Mouse (Mus musculus): ENCODE results near the gene Npc2. TPM values are rescaled to one million over a fixed set of nuclear protein-coding genes. Genes with fewer than 3 reads are reported as not detected.

Gene Npc2
- polyA plus RNA-seq, 1 experiment = 180 TPM

GRCm38 (mm10) chr12:84755008-84755695 lies 17.8 kb downstream of the Npc2 start:
- Histone ChIP-seq H3K4me3 (ENCODE audit: low read depth, low read length) (no peak overlapping the region), H3K27ac (ENCODE audit: insufficient read depth, low read length) (no peak overlapping the region), H3K36me3 (ENCODE audit: control insufficient read depth, insufficient read depth, low read length, poor library complexity, severe bottlenecking) (peaks cover 10% of the 10 kb centered on the region; the same call in 1 of the 2 replicates), H3K4me1 (ENCODE audit: control insufficient read depth, insufficient read depth, low read length) (no peaks in the 10 kb centered on the region), H3K27me3 (ENCODE audit: control insufficient read depth, insufficient read depth, low read length, poor library complexity, severe bottlenecking) (no peaks in the 10 kb centered on the region), H3K9ac (ENCODE audit: low read depth, poor library complexity, severe bottlenecking) (no peak overlapping the region), H3K9me3 (replicated peaks; ENCODE audit: control insufficient read depth, insufficient read depth, low read length, poor library complexity, severe bottlenecking) (no peaks in the 10 kb centered on the region)
- TF ChIP-seq EP300 (IDR thresholded peaks at IDR 0.05; ENCODE audit: insufficient read depth, low read depth, low read length) (no peak), CTCF (IDR thresholded peaks at IDR 0.05; ENCODE audit: low read depth, low read length) (peak; percentile 5)

- Histone ChIP-seq H3K27ac (ENCODE audit: insufficient read depth, low read length) (no peak overlapping the region), H3K9ac (ENCODE audit: low read depth, poor library complexity, severe bottlenecking) (no peak overlapping the region), H3K4me3 (ENCODE audit: low read depth, low read length) (no peak overlapping the region), H3K4me1 (ENCODE audit: control insufficient read depth, insufficient read depth, low read length) (no peaks in the 10 kb centered on the region), H3K27me3 (ENCODE audit: control insufficient read depth, insufficient read depth, low read length, poor library complexity, severe bottlenecking) (no peaks in the 10 kb centered on the region), H3K9me3 (replicated peaks; ENCODE audit: control insufficient read depth, insufficient read depth, low read length, poor library complexity, severe bottlenecking) (no peaks in the 10 kb centered on the region), H3K36me3 (ENCODE audit: control insufficient read depth, insufficient read depth, low read length, poor library complexity, severe bottlenecking) (peaks cover 7% of the 10 kb centered on the region; the same call in 1 of the 2 replicates)
- TF ChIP-seq POLR2A (IDR thresholded peaks at IDR 0.05; ENCODE audit: insufficient read depth, low read length) (no peak), CTCF (IDR thresholded peaks at IDR 0.05; ENCODE audit: low read depth, low read length) (no peak), EP300 (IDR thresholded peaks at IDR 0.05; ENCODE audit: insufficient read depth, low read depth, low read length) (no peak)
Measured at GRCm38 (mm10) chr12:84752131-84752977, 20.6 kb downstream of the Npc2 start.

GRCm38 (mm10) chr12:84750661-84751060 lies 22.3 kb downstream of the Npc2 start:
- H3K4me1 ChIP-seq (ENCODE audit: control insufficient read depth, insufficient read depth, low read length) = no peaks in the 10 kb centered on the region
- no peak overlapping the region for H3K4me3 ChIP-seq (ENCODE audit: low read depth, low read length)
- no peaks in the 10 kb centered on the region for H3K9me3 ChIP-seq (replicated peaks; ENCODE audit: control insufficient read depth, insufficient read depth, low read length, poor library complexity, severe bottlenecking)
- no peaks in the 10 kb centered on the region for H3K27me3 ChIP-seq (ENCODE audit: control insufficient read depth, insufficient read depth, low read length, poor library complexity, severe bottlenecking)
- H3K9ac ChIP-seq (ENCODE audit: low read depth, poor library complexity, severe bottlenecking) = no peak overlapping the region
- no peaks in the 10 kb centered on the region for H3K36me3 ChIP-seq (ENCODE audit: control insufficient read depth, insufficient read depth, low read length, poor library complexity, severe bottlenecking)
- TF ChIP-seq CTCF (IDR thresholded peaks at IDR 0.05; ENCODE audit: low read depth, low read length) (no peak), EP300 (IDR thresholded peaks at IDR 0.05; ENCODE audit: insufficient read depth, low read depth, low read length) (no peak), POLR2A (IDR thresholded peaks at IDR 0.05; ENCODE audit: insufficient read depth, low read length) (no peak)
- no peak overlapping the region for H3K27ac ChIP-seq (ENCODE audit: insufficient read depth, low read length)

DNA sequence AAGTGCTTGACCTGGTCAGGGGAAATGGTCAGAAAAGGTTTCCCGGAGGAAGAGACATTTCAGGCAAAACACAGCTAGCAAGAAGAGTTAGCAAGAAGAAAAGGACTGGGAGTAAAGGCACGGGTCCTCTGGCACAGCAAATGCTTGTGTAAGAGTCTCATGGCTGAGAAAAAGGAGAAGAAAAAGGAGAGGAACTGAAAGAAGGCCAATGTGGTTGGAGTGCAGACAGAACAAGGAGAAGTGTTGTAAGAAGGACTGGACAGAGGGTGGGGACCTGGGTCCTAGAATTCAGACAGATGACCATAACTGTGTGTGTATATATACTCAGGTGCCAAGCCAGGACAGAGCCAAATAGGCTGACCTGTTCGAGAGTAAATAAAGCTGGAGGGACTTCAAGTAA lies 24.8 kb downstream of the Npc2 start:
- no peak overlapping the region for H3K9ac ChIP-seq (ENCODE audit: low read depth, poor library complexity, severe bottlenecking)
- no peaks in the 10 kb centered on the region for H3K9me3 ChIP-seq (replicated peaks; ENCODE audit: control insufficient read depth, insufficient read depth, low read length, poor library complexity, severe bottlenecking)

GRCm38 (mm10) chr12:84745700-84746099 lies 27.3 kb downstream of the Npc2 start:
- H3K27ac ChIP-seq (ENCODE audit: insufficient read depth, low read length) = no peak overlapping the region
- no peak for TF ChIP-seq POLR2A (IDR thresholded peaks at IDR 0.05; ENCODE audit: insufficient read depth, low read length)
- no peak for TF ChIP-seq CTCF (IDR thresholded peaks at IDR 0.05; ENCODE audit: low read depth, low read length)
- no peak for TF ChIP-seq EP300 (IDR thresholded peaks at IDR 0.05; ENCODE audit: insufficient read depth, low read depth, low read length)
- H3K27me3 ChIP-seq (ENCODE audit: control insufficient read depth, insufficient read depth, low read length, poor library complexity, severe bottlenecking) = no peaks in the 10 kb centered on the region
- no peaks in the 10 kb centered on the region for H3K9me3 ChIP-seq (replicated peaks; ENCODE audit: control insufficient read depth, insufficient read depth, low read length, poor library complexity, severe bottlenecking)
- H3K36me3 ChIP-seq (ENCODE audit: control insufficient read depth, insufficient read depth, low read length, poor library complexity, severe bottlenecking) = no peaks in the 10 kb centered on the region
- no peak overlapping the region for H3K4me3 ChIP-seq (ENCODE audit: low read depth, low read length)
- H3K4me1 ChIP-seq (ENCODE audit: control insufficient read depth, insufficient read depth, low read length) = no peaks in the 10 kb centered on the region
- H3K9ac ChIP-seq (ENCODE audit: low read depth, poor library complexity, severe bottlenecking) = no peak overlapping the region

More for the DNA sequence above, 24.8 kb downstream of the Npc2 start:
- no peak for TF ChIP-seq CTCF (IDR thresholded peaks at IDR 0.05; ENCODE audit: low read depth, low read length)
- TF ChIP-seq EP300 (IDR thresholded peaks at IDR 0.05; ENCODE audit: insufficient read depth, low read depth, low read length) = no peak
- no peak for TF ChIP-seq POLR2A (IDR thresholded peaks at IDR 0.05; ENCODE audit: insufficient read depth, low read length)
- Histone ChIP-seq H3K4me3 (ENCODE audit: low read depth, low read length) (no peak overlapping the region), H3K36me3 (ENCODE audit: control insufficient read depth, insufficient read depth, low read length, poor library complexity, severe bottlenecking) (no peaks in the 10 kb centered on the region), H3K27me3 (ENCODE audit: control insufficient read depth, insufficient read depth, low read length, poor library complexity, severe bottlenecking) (no peaks in the 10 kb centered on the region), H3K27ac (ENCODE audit: insufficient read depth, low read length) (no peak overlapping the region), H3K4me1 (ENCODE audit: control insufficient read depth, insufficient read depth, low read length) (no peaks in the 10 kb centered on the region)

DNA sequence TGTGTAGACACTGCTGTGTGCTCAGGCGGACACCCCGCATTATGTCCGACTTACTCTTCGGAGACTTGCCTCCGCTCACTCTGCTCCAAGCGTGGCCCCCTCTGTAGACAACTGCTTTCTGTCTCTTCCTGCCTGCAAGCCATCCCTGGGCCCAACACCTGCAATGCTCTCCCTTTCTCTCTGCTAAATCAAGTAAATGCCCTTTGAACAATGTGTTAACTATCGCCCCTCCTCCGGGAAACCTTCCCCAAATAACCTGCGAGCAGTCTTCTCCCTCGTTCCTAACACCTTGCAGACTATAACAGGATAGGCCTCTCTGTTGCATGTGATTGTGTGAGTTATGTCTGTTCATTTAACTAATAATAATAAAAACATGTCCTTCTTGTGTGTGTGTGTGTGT lies 29.5 kb downstream of the Npc2 start:
- TF ChIP-seq EP300 (IDR thresholded peaks at IDR 0.05; ENCODE audit: insufficient read depth, low read depth, low read length) (no peak), POLR2A (IDR thresholded peaks at IDR 0.05; ENCODE audit: insufficient read depth, low read length) (no peak), CTCF (IDR thresholded peaks at IDR 0.05; ENCODE audit: low read depth, low read length) (no peak)
- no peaks in the 10 kb centered on the region for H3K27me3 ChIP-seq (ENCODE audit: control insufficient read depth, insufficient read depth, low read length, poor library complexity, severe bottlenecking)
- no peak overlapping the region for H3K27ac ChIP-seq (ENCODE audit: insufficient read depth, low read length)
- no peak overlapping the region for H3K4me3 ChIP-seq (ENCODE audit: low read depth, low read length)
- no peak overlapping the region for H3K9ac ChIP-seq (ENCODE audit: low read depth, poor library complexity, severe bottlenecking)
- H3K9me3 ChIP-seq (replicated peaks; ENCODE audit: control insufficient read depth, insufficient read depth, low read length, poor library complexity, severe bottlenecking) = no peaks in the 10 kb centered on the region
- H3K4me1 ChIP-seq (ENCODE audit: control insufficient read depth, insufficient read depth, low read length) = no peaks in the 10 kb centered on the region
- no peaks in the 10 kb centered on the region for H3K36me3 ChIP-seq (ENCODE audit: control insufficient read depth, insufficient read depth, low read length, poor library complexity, severe bottlenecking)
